Mouse (Mus musculus): Measurements from ENCODE around the gene Gstm5.

GRCm38 (mm10) chr3:107853232-107854181 lies 42.1 kb upstream of the Gstm5 start:
- no peak for TF ChIP-seq USF1 (IDR thresholded peaks at IDR 0.05; ENCODE audit: low read depth)
- no peak for TF ChIP-seq FOSL1 (IDR thresholded peaks at IDR 0.05; ENCODE audit: insufficient read depth, low read length, poor library complexity, severe bottlenecking)
- TF ChIP-seq CTCF (IDR thresholded peaks at IDR 0.05; ENCODE audit: control insufficient read depth, insufficient read depth, insufficient read length), result no peak
- no peak for TF ChIP-seq MAX (IDR thresholded peaks at IDR 0.05)
- no peak for TF ChIP-seq MYOD1 (IDR thresholded peaks at IDR 0.05; ENCODE audit: control insufficient read depth, insufficient read length, low read depth)
- TF ChIP-seq CEBPB (IDR thresholded peaks at IDR 0.05; ENCODE audit: low read depth), result no peak
